Mouse (Mus musculus) monocyte, adult 5-6 weeks (primary cell): ENCODE measurements around the gene Rxrg. TPM values are rescaled to one million over a fixed set of nuclear protein-coding genes. Genes with fewer than 3 reads are reported as not detected.

Source experiments
- total RNA-seq: library from RNA; stranded (forward); fragments of 200-1000, 200-491, 200-594 nt; gene quantifications from 3 replicates; pipeline ENCODE4 v1.2.3, GENCODE M21; 2017

Gene Rxrg
- total RNA-seq, 1 experiment from 2014 or later = not detected

Other genes starting within 250 kb of the Rxrg start
- 34.4 to 38.5 TPM (median 34.8 TPM) in 3 replicates for gene Aldh9a1, start 248.4 kb upstream of the Rxrg start, total RNA-seq
- gene Mgst3, start 204.5 kb upstream of the Rxrg start, total RNA-seq = 0.43 to 3.1 TPM (median 3.0 TPM) in 3 replicates
- gene Lrrc52, start 131.6 kb upstream of the Rxrg start, total RNA-seq = not detected in 3 replicates
- not detected in 3 replicates for gene Lmx1a, start 90.9 kb downstream of the Rxrg start, total RNA-seq